Mouse (Mus musculus) heart, embryonic 13.5 days (tissue): ENCODE measurements around the gene Nudcd3. TPM values are rescaled to one million over a fixed set of nuclear protein-coding genes. Genes with fewer than 3 reads are reported as not detected.

ENCODE experiments used
- ATAC-seq: fragments of 200-750 bp; cut with Nextera tagmentation; 2 replicates; pipeline ENCODE4 v1.8.0; 2017; ENCODE audit warnings: moderate TSS enrichment; ENCODE audit not compliant: insufficient number of reproducible peaks, low FRiP score, low TSS enrichment; ENCODE audit errors: extremely low read depth
- H3K27ac ChIP-seq: fragments of 300-500 bp; sonication (generic); replicated peaks from 2 replicates; pipeline ENCODE4 v1.5.1; 2015; ENCODE audit warnings: moderate library complexity, mild to moderate bottlenecking, inconsistent platforms
- H3K27me3 ChIP-seq: fragments of 300-500 bp; sonication (generic); replicated peaks from 2 replicates; pipeline ENCODE4 v1.6.1; 2015; ENCODE audit warnings: mild to moderate bottlenecking, inconsistent platforms
- H3K36me3 ChIP-seq: fragments of 300-500 bp; sonication (generic); 2 replicates; pipeline ENCODE4 v1.6.1; 2015; ENCODE audit warnings: mild to moderate bottlenecking, inconsistent platforms
- H3K4me1 ChIP-seq: fragments of 300-500 bp; sonication (generic); 2 replicates; pipeline ENCODE4 v1.6.1; 2015; ENCODE audit warnings: inconsistent platforms
- H3K4me2 ChIP-seq: fragments of 300-500 bp; sonication (generic); 2 replicates; pipeline ENCODE4 v1.6.1; 2015; ENCODE audit warnings: inconsistent platforms, mild to moderate bottlenecking, moderate library complexity
- H3K4me3 ChIP-seq: fragments of 300-500 bp; sonication (generic); 2 replicates; pipeline ENCODE4 v1.5.1; 2015; ENCODE audit warnings: moderate library complexity, mild to moderate bottlenecking, inconsistent platforms
- H3K9ac ChIP-seq: fragments of 300-500 bp; sonication (generic); 2 replicates; pipeline ENCODE4 v1.6.1; 2015; ENCODE audit warnings: inconsistent platforms, mild to moderate bottlenecking, moderate library complexity
- H3K9me3 ChIP-seq: fragments of 300-500 bp; sonication (generic); 2 replicates; pipeline ENCODE4 v1.6.1; 2016; ENCODE audit warnings: inconsistent platforms
- WGBS: fragments of 180-500 bp; shearing (Covaris S2); methylation state at CpG from one replicate; pipeline ENCODE4 v1.1.7; 2015; ENCODE audit warnings: mixed read lengths; 5-methylcytosine and 5-hydroxymethylcytosine counted together
- polyA plus RNA-seq: library from polyadenylated mRNA; unstranded; fragments of >200 nt; fragmentation: Nextera tagmentation; extraction: Ambion mirVana; gene quantifications from 2 replicates; pipeline ENCODE4 v1.2.1, GENCODE M21; 2015

Nudcd3 gene
- polyA plus RNA-seq, 1 experiment from 2014 or later = 30.1 TPM

DNA sequence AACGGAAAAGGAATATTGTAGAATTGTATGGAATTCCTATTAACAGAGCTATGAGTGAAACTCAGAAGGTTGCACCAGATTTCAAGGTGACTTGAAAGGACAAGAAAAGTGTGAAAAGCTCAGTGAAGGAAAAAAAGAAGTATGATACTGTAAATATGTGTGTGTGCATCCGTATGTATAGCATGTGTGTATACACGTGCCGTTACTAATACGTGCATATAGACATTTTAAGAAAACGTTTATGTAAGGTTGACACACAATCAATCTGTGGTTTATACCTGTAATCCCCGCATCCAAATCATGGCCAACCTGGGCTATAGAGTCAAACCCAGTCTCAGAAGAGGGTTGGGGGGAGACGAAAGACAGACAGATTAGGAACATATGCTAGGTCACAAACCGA lies 355 bp upstream of the Nudcd3 start:
- Histone ChIP-seq H3K4me2 (peak overlapping the region; percentile 87), H3K9ac (peak overlapping the region; percentile 95), H3K27ac (peak overlapping the region; percentile 98), H3K4me3 (peak overlapping the region; percentile 98), H3K9me3 (peaks cover 5% of the 10 kb centered on the region; the same call in 1 of the 2 replicates), H3K27me3 (no peaks in the 10 kb centered on the region), H3K36me3 (no peaks in the 10 kb centered on the region), H3K4me1 (peaks cover 24% of the 10 kb centered on the region)
- WGBS = 26% methylated on average over 9 of the region's 9 CpGs
- ATAC-seq = no peak

DNA sequence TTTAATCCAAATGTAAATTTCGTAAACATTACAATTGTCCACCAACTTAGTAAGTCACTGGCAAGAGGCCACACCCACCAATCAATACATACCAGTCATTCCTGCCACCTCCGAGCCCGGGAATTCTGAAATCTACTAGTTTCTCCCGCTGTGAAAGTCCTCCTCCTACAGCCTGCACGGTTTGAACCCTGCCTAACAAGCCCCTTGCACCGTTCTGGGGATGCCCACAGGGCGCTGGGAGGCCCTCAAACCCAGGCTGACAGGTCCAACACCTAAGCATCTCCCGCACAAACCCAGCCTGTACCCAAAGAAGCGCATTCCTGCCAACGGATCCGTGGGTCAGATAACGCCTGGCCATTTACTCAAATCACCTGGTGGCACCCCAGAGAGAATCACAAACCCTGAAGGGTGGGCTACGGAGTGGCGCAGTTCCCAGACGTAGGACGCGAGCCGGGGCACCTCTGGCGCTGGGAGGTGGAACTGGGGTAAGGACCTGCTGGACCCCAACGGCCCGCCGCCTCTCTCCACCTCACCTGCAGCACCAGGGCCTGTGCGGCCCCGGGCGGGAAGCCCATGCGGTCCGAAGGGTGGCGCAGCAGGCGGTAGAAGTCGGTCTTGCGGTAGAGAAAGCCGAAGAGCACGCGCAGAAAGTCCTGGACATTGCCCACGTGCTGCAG lies 667 bp downstream of the Nudcd3 start, which contains the start of gene A730071L15Rik:
Gene A730071L15Rik, plus strand, starts transcription at position 620 of the 677 bp plus-strand sequence.
- WGBS = under 1% methylated on average over 35 of the region's 35 CpGs
- Histone ChIP-seq H3K4me1 (peaks cover 24% of the 10 kb centered on the region), H3K27me3 (no peaks in the 10 kb centered on the region), H3K27ac (peak within 1 kb of the TSS; percentile 98), H3K9me3 (no peaks in the 10 kb centered on the region), H3K9ac (peak within 1 kb of the TSS; percentile 95), H3K4me2 (peak within 1 kb of the TSS; percentile 87), H3K4me3 (peak within 1 kb of the TSS; percentile 98), H3K36me3 (no peaks in the 10 kb centered on the region)
- peak; percentile 37; the same call in 1 of the 2 replicates for ATAC-seq

DNA sequence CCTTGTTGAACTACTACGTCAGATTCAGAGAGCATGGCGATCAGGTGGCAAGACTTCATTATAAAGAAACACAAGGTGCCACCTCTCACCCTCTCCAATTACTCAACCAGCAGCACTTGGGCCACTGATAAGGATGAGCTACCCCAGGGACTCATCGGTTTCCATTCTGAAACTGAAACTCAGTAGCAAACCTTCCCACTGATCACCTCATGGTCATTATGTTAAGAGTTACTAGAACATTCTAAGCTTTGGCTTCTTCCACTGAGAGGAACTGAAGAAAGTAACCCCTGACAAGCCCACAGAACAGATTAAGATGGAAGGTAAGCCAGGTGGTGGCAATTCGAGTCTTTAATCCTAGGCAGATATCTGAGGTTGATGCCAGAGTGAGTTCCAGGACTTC lies 1.8 kb downstream of the Nudcd3 start:
- no peak for ATAC-seq
- peaks cover 24% of the 10 kb centered on the region for H3K4me1 ChIP-seq
- H3K4me3 ChIP-seq = peak overlapping the region; percentile 98; the same call in 1 of the 2 replicates
- no peak overlapping the region for H3K27ac ChIP-seq
- H3K36me3 ChIP-seq = no peaks in the 10 kb centered on the region
- H3K9me3 ChIP-seq = no peaks in the 10 kb centered on the region
- H3K27me3 ChIP-seq = no peaks in the 10 kb centered on the region
- 79% methylated on average over 4 of the region's 4 CpGs for WGBS
- peak overlapping the region; percentile 87 for H3K4me2 ChIP-seq
- no peak overlapping the region for H3K9ac ChIP-seq

DNA sequence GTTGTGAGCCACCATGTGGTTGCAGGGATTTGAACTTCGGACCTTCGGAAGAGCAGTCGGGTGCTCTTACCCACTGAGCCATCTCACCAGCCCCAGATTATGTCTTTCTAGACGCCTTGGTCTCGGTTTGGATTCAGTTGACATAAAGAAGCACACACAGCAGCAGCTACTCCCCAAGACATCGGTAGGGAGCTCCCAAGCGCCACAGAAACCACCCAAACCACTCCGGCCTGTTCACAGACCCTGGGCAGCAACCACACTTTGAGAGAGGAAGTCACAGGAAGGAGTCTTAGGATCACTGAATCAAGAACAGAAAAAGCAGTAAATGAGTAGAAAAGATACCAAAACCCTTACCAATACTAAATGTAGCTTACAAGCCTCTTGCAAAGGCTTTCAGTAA lies 3.4 kb downstream of the Nudcd3 start:
- Histone ChIP-seq H3K27me3 (no peaks in the 10 kb centered on the region), H3K9ac (no peak overlapping the region), H3K4me1 (peaks cover 24% of the 10 kb centered on the region), H3K4me3 (no peak overlapping the region), H3K36me3 (peaks cover 16% of the 10 kb centered on the region), H3K27ac (no peak overlapping the region), H3K4me2 (no peak overlapping the region), H3K9me3 (no peaks in the 10 kb centered on the region)
- WGBS = 88% methylated on average over 8 of the region's 8 CpGs
- ATAC-seq = no peak

DNA sequence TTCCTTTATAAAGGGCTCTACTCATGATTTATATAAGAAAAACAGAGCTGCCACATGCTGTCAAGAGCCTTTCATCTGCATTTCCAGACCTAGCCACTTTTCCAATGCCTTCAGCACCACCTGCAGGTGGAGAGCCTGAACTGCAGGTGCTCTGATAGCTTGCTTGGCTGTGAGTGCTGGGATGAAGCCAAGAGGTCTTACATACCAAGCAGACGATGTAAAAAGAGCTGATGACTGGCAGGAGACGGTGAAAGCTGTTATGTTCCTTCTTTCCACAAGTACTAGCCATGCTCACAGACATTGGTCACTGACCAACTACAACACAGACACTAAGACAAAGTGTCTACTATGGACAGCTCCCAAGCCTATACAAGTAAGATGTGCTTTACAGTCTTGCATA lies 12.3 kb downstream of the Nudcd3 start:
- no peak overlapping the region for H3K4me2 ChIP-seq
- peaks cover 28% of the 10 kb centered on the region for H3K36me3 ChIP-seq
- H3K9ac ChIP-seq = no peak overlapping the region
- WGBS = 5% methylated on average over 2 of the region's 2 CpGs
- H3K4me3 ChIP-seq = no peak overlapping the region
- peak overlapping the region; percentile 53; the same call in 1 of the 2 replicates for H3K27ac ChIP-seq
- H3K9me3 ChIP-seq = no peaks in the 10 kb centered on the region
- no peak for ATAC-seq
- H3K4me1 ChIP-seq = peaks cover 27% of the 10 kb centered on the region
- no peaks in the 10 kb centered on the region for H3K27me3 ChIP-seq

DNA sequence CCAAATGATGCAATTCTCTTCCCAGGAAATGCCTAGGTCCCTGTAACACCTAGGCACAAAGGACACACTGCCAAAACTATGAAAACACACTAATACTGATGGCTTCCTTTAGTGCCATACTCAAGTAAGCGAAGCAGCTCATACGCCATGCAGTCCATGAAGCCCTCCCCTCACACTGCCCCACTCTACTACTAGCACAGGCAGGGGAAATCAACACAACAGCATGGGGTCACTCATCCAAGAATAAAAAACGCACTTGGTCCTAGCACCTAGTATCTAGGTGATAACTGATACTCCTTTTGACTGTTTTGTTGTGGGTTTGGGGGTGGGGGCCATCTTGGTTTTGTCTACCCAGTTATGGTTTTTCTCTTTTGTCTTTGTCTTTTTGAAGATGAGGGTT lies 12.8 kb downstream of the Nudcd3 start:
- H3K9me3 ChIP-seq = no peaks in the 10 kb centered on the region
- no peak overlapping the region for H3K4me2 ChIP-seq
- ATAC-seq = no peak
- no peak overlapping the region for H3K4me3 ChIP-seq
- no peak overlapping the region for H3K27ac ChIP-seq
- peaks cover 23% of the 10 kb centered on the region for H3K36me3 ChIP-seq
- H3K27me3 ChIP-seq = no peaks in the 10 kb centered on the region
- peaks cover 31% of the 10 kb centered on the region for H3K4me1 ChIP-seq
- H3K9ac ChIP-seq = no peak overlapping the region; the same call in 1 of the 2 replicates
- 81% methylated on average over 3 of the region's 3 CpGs for WGBS

DNA sequence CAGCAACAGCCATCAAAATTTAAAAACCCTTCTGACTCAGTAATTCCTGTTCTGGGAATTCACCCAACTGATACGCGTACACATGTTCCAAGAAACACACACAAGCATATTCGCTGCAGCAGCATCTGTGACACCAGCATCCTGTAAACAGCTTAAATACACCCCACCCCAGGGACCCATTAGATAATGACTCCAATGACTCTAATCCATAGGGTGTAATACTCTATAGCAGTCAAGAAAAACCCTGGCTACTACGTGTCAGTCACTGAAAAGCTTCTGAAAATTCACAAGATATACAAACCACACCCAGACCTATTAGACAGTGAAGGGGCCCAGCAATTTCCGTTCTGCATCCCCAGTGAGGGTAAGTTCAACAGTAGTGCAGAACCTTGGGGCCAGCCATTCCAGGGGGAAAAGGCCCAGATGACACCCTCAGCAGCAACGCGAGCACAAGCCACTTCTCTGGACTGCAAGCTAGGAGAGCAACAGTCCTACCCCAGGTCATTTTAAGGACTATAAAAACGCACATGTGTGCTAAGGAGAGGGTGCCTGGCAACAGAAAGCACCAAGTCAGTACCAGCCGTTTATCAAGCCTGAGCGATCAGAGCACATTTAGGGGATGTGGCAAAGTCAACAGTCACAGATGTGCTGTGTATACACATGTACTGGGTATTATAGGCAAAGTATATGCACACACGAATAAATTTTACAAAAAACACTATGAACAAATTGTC lies 15.8 kb downstream of the Nudcd3 start:
- Histone ChIP-seq H3K4me1 (peaks cover 41% of the 10 kb centered on the region), H3K4me2 (no peak overlapping the region), H3K36me3 (peaks cover 4% of the 10 kb centered on the region; the same call in 1 of the 2 replicates), H3K4me3 (no peak overlapping the region), H3K27me3 (no peaks in the 10 kb centered on the region), H3K9me3 (no peaks in the 10 kb centered on the region), H3K9ac (no peak overlapping the region; the same call in 1 of the 2 replicates), H3K27ac (no peak overlapping the region)
- 63% methylated on average over 11 of the region's 11 CpGs for WGBS
- ATAC-seq = no peak

DNA sequence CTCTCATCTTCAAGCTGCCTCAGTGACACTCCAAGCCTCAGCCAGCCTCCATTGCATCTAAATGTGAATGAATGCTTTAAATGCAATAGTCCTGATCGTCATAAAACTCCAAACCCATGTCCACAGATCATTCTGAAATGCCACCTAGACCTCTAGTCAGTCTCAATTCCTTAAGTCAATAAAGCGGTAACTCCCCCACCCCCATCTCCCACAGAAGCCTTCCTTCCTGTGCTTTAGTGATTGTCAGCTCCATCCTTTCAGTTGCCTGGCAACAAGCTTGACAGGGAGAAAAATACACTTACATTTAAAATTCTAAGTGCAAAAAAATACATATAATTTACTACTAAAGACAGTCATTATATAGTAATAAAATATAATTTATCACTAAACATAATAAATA lies 17.0 kb downstream of the Nudcd3 start:
- 80% methylated on average over 2 of the region's 2 CpGs for WGBS
- peaks cover 48% of the 10 kb centered on the region for H3K4me1 ChIP-seq
- H3K27me3 ChIP-seq = no peaks in the 10 kb centered on the region
- H3K9me3 ChIP-seq = no peaks in the 10 kb centered on the region
- H3K9ac ChIP-seq = no peak overlapping the region
- no peak overlapping the region for H3K27ac ChIP-seq
- no peak overlapping the region for H3K4me2 ChIP-seq
- ATAC-seq = no peak
- H3K4me3 ChIP-seq = no peak overlapping the region
- H3K36me3 ChIP-seq = no peaks in the 10 kb centered on the region

DNA sequence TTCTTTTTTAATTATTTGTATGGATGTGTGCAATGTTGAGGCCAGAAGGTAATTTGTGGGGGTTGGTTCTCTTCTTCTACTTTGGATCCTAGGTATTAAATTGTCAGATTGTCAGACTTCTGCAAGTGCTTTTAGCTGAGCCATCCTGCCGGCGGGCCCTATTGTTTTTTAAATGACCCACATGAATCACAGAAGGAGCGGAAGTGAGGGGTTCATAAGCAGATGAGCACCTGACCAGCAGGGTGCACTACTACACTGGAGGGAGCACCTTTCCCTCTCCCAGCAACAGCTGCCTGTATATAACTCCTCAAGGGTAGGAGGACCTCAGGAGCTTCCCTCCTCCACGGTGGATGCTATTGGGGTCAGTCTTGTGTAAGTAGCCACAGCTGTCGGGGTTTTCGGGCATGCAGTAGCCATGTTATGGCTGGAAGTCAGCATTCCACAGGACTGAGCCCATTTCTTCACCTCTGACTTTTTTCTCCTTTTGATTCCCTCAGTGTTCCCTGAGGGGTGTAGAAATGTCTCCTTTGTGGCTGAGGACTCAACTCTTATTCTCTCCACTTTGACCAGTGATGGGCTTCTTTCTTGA lies 19.3 kb downstream of the Nudcd3 start:
- 69% methylated on average over 6 of the region's 6 CpGs for WGBS
- Histone ChIP-seq H3K36me3 (no peaks in the 10 kb centered on the region), H3K4me1 (peaks cover 48% of the 10 kb centered on the region), H3K9ac (no peak overlapping the region), H3K4me3 (no peak overlapping the region), H3K27me3 (no peaks in the 10 kb centered on the region), H3K9me3 (no peaks in the 10 kb centered on the region), H3K27ac (no peak overlapping the region), H3K4me2 (no peak overlapping the region)
- ATAC-seq = no peak

DNA sequence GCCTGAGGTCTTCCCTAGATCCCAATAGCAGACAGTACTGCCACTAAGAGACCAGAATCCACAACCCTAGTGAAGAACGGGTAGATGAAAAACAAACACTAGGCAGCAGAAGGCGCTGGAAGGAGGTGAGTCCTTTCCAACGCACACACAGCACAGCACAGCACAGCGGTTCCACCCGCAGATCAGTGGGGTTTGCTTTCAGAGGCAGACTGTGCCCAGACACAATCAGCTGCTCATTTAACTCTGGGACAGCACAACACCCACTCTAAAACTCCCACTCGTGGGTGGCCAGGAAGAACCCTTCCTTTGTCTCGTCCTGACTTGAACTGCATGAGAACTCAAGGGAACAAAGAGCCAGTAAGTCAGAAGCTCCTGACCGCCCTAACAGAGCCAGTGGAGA lies 21.0 kb downstream of the Nudcd3 start:
- no peak for ATAC-seq
- 0 out of 2 replicates have a peak overlapping the region, but pooled peaks have one; percentile 20 for H3K27ac ChIP-seq
- 24% methylated on average over 8 of the region's 8 CpGs for WGBS
- H3K4me1 ChIP-seq = peaks cover 58% of the 10 kb centered on the region
- no peaks in the 10 kb centered on the region for H3K36me3 ChIP-seq
- H3K9me3 ChIP-seq = no peaks in the 10 kb centered on the region
- H3K27me3 ChIP-seq = no peaks in the 10 kb centered on the region
- H3K4me3 ChIP-seq = no peak overlapping the region
- no peak overlapping the region for H3K9ac ChIP-seq
- H3K4me2 ChIP-seq = no peak overlapping the region; the same call in 1 of the 2 replicates

DNA sequence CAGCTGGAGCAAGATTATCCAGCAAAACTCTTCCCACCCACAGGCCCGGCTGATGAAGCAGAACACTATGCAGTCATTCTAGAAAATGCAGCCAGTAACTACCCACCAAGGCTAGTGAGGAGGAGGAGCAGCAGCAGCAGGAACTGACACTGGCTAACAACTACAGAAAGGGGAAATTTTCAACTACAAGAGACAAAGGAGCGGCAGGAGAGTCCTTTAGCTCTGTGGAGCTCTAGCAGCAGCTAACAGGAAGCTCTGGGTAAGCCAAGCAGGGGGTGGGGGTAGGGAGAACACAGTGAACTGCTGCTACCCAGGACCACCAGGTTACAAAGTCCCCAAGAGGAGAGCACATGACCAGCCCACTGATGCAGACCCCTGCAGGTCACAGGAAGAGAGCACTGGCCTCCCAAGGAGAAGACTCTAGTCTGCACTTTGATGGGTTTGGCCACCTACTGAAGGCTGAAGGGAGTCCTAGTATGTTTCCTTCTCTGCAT lies 21.5 kb downstream of the Nudcd3 start:
- WGBS = 24% methylated on average over 2 of the region's 2 CpGs
- Histone ChIP-seq H3K4me1 (peaks cover 58% of the 10 kb centered on the region), H3K9me3 (no peaks in the 10 kb centered on the region), H3K27ac (0 out of 2 replicates have a peak overlapping the region, but pooled peaks have one; percentile 20), H3K4me2 (no peak overlapping the region; the same call in 1 of the 2 replicates), H3K9ac (no peak overlapping the region), H3K36me3 (no peaks in the 10 kb centered on the region), H3K27me3 (no peaks in the 10 kb centered on the region), H3K4me3 (no peak overlapping the region)
- no peak for ATAC-seq
